ENCODE assay signal across 8 mouse cellular contexts in genomic region chr4:59002948-59003805, GRCm38 (mm10). TPM values are rescaled to one million over a fixed set of nuclear protein-coding genes. Genes with fewer than 3 reads are reported as not detected.
DNase-seq lines count a peak whose midpoint lies in the region; ATAC-seq and TF ChIP-seq lines count a peak whose summit lies in the region.

Gene Gm20503, plus strand, starts transcription at chr4:59003210.

- TF ChIP-seq CTCF in bone marrow, adult 2 months (IDR thresholded peaks at IDR 0.05; ENCODE audit: control insufficient read depth, insufficient read depth, low read length) = no peak

- no peaks in the 10 kb centered on the region for H3K9me3 ChIP-seq in embryonic facial prominence, embryonic 14.5 days (ENCODE audit: control insufficient read depth, low read length)
- no peaks in the 10 kb centered on the region for H3K9me3 ChIP-seq in limb, embryonic 13.5 days
- no peaks in the 10 kb centered on the region for H3K9me3 ChIP-seq in midbrain, embryonic 15.5 days

- peak; percentile 78; the same call in 1 of the 2 replicates for TF ChIP-seq POLR2A in bone marrow, adult 2 months (IDR thresholded peaks at IDR 0.05; ENCODE audit: borderline replicate concordance, control insufficient read depth, low read depth, low read length)

- H3K9ac ChIP-seq in embryonic facial prominence, embryonic 14.5 days (ENCODE audit: low read depth, low read length) = peak within 1 kb of the TSS; percentile 96
- H3K9ac ChIP-seq in limb, embryonic 13.5 days = peak within 1 kb of the TSS; percentile 97
- peak within 1 kb of the TSS; percentile 93 for H3K9ac ChIP-seq in midbrain, embryonic 15.5 days

- H3K36me3 ChIP-seq in embryonic facial prominence, embryonic 14.5 days (ENCODE audit: control insufficient read depth, insufficient read depth, low read length) = no peaks in the 10 kb centered on the region
- H3K36me3 ChIP-seq in limb, embryonic 13.5 days = no peaks in the 10 kb centered on the region
- H3K36me3 ChIP-seq in midbrain, embryonic 15.5 days (replicated peaks) = no peaks in the 10 kb centered on the region

- peaks cover 4% of the 10 kb centered on the region; the same call in 1 of the 2 replicates for H3K4me1 ChIP-seq in bone marrow, adult 2 months (ENCODE audit: control insufficient read depth, insufficient read depth, low read length)
- H3K4me1 ChIP-seq in embryonic facial prominence, embryonic 14.5 days (ENCODE audit: control insufficient read depth, insufficient read depth, low read length) = peaks cover 26% of the 10 kb centered on the region
- peaks cover 41% of the 10 kb centered on the region for H3K4me1 ChIP-seq in limb, embryonic 13.5 days
- peaks cover 29% of the 10 kb centered on the region for H3K4me1 ChIP-seq in midbrain, embryonic 15.5 days

- peak; percentile 99 for ATAC-seq in embryonic facial prominence, embryonic 14.5 days (ENCODE audit: low read depth)
- ATAC-seq in limb, embryonic 13.5 days (ENCODE audit: low FRiP score, low read depth) = peak; percentile 97
- ATAC-seq in midbrain, embryonic 15.5 days (replicated peaks) = peak; percentile 99

- peak within 1 kb of the TSS; percentile 84 for H3K4me2 ChIP-seq in embryonic facial prominence, embryonic 14.5 days (ENCODE audit: low read depth, low read length)
- peak within 1 kb of the TSS; percentile 80 for H3K4me2 ChIP-seq in limb, embryonic 13.5 days (replicated peaks)
- peak within 1 kb of the TSS; percentile 87 for H3K4me2 ChIP-seq in midbrain, embryonic 15.5 days

- H3K27me3 ChIP-seq in embryonic facial prominence, embryonic 14.5 days (replicated peaks; ENCODE audit: control insufficient read depth, insufficient read depth, low read length) = no peaks in the 10 kb centered on the region
- H3K27me3 ChIP-seq in limb, embryonic 13.5 days = no peaks in the 10 kb centered on the region
- H3K27me3 ChIP-seq in midbrain, embryonic 15.5 days (replicated peaks) = no peaks in the 10 kb centered on the region

- peak within 1 kb of the TSS; percentile 81 for H3K27ac ChIP-seq in bone marrow, adult 2 months (ENCODE audit: control insufficient read depth, insufficient read depth, low read depth, low read length, poor library complexity)
- peak within 1 kb of the TSS; percentile 89 for H3K27ac ChIP-seq in embryonic facial prominence, embryonic 14.5 days (replicated peaks; ENCODE audit: low read depth, low read length)
- H3K27ac ChIP-seq in limb, embryonic 13.5 days = peak within 1 kb of the TSS; percentile 84
- peak within 1 kb of the TSS; percentile 94 for H3K27ac ChIP-seq in midbrain, embryonic 15.5 days

- peak within 1 kb of the TSS; percentile 79 for H3K4me3 ChIP-seq in bone marrow, adult 2 months (replicated peaks; ENCODE audit: control insufficient read depth, low read depth, low read length)
- H3K4me3 ChIP-seq in embryonic facial prominence, embryonic 14.5 days (ENCODE audit: low read depth, low read length) = peak within 1 kb of the TSS; percentile 96
- peak within 1 kb of the TSS; percentile 83 for H3K4me3 ChIP-seq in limb, embryonic 13.5 days
- peak within 1 kb of the TSS; percentile 96 for H3K4me3 ChIP-seq in midbrain, embryonic 15.5 days

- WGBS in bone marrow, adult 2 months = under 1% methylated on average over 89 of the region's 89 CpGs
- 0% methylated on average over 12 of the region's 89 CpGs for WGBS in embryonic facial prominence, embryonic 14.5 days
- under 1% methylated on average over 54 of the region's 89 CpGs for WGBS in limb, embryonic 13.5 days
- under 1% methylated on average over 72 of the region's 89 CpGs for WGBS in midbrain, embryonic 15.5 days

- DNase-seq in 416B (ENCODE audit: low read depth) = peak; percentile 83
- DNase-seq in embryonic facial prominence, embryonic 14.5 days (ENCODE audit: low spot score) = peak; percentile 96
- peak; percentile 92 for DNase-seq in heart, adult 8-10 months (ENCODE audit: low spot score)
- peak; percentile 92 for DNase-seq in kidney, adult 9 months
- DNase-seq in spleen, adult 18-20 months = peak; percentile 87 to 89

RNA-seq across cellular contexts. Expression of gene Gm20503, which starts in this region (rescaled TPM):
- 16.2 TPM in 1 of 2 replicates, not detected in the other for polyA plus RNA-seq in bone marrow, adult 2 months (2011; ENCODE audit: insufficient read depth, insufficient read length, low replicate concordance, missing spikeins)
- polyA plus RNA-seq in embryonic facial prominence, embryonic 14.5 days (2014; fragmentation: Nextera tagmentation; extraction: Ambion mirVana) = 16.3 and 17.0 TPM in 2 replicates
- 1 to 10 TPM in 2 of 4 experiments, under 1 TPM in 1, not detected in 1; 0.57 to 7.1 (median 1.7) TPM for total RNA-seq in heart, adult 8-10 months (2022)
- polyA plus RNA-seq in limb, embryonic 13.5 days (2015; fragmentation: Nextera tagmentation; extraction: Ambion mirVana) = 19.3 and 20.3 TPM in 2 replicates
- polyA plus RNA-seq in midbrain, embryonic 15.5 days (2015; fragmentation: Nextera tagmentation; extraction: Ambion mirVana) = 9.1 and 9.4 TPM in 2 replicates

Comparison
In these comparisons a context has a peak if more than half of its experiments do, and no peak if none do; other contexts are left out.
1. Peak in every context shown above with its lines: DNase-seq, ATAC-seq, H3K4me3 ChIP-seq and H3K27ac ChIP-seq.